Mouse (Mus musculus) hematopoietic stem cell, adult 5-6 weeks (primary cell): ENCODE data around the gene 2310061N02Rik. TPM values are rescaled to one million over a fixed set of nuclear protein-coding genes. Genes with fewer than 3 reads are reported as not detected.
A peak's percentile ranks its signal among the peaks of the same experiment; 100 is the strongest.
"Not testable (repeated sequence)": the region's sequence is repeated elsewhere in the genome, so short reads cannot be mapped to it uniquely, and the experiment has no call there.

Experiments used
- ATAC-seq, 2 experiments: fragments of 125-278 bp in 1 of 2; replicated peaks in 1 of 2; 2 replicates each; pipeline ENCODE4 v1.8.0; 2016 to 2017; ENCODE audit warnings: inconsistent platforms in 2 of 2, mild to moderate bottlenecking in 2 of 2, moderate number of reproducible peaks in 2 of 2, low read depth in 1 of 2, moderate TSS enrichment in 1 of 2; ENCODE audit not compliant: low FRiP score in 2 of 2, poor library complexity in 2 of 2, severe bottlenecking in 2 of 2, insufficient read depth in 1 of 2, low TSS enrichment in 1 of 2
- total RNA-seq: library from RNA; stranded (forward); fragments of 172-1452, 232-1000 nt; gene quantifications from 2 replicates; pipeline ENCODE4 v1.2.3, GENCODE M21; 2017

The 2310061N02Rik gene
- not detected in 2 replicates for total RNA-seq

GRCm38 (mm10) chr16:88707496-88708012 is at the start of gene 2310061N02Rik:
Gene 2310061N02Rik (minus strand): TSS chr16:88707962.
- no peak for ATAC-seq

GRCm38 (mm10) chr16:88751535-88751934 is 43.8 kb upstream of the 2310061N02Rik start, which contains the start of gene Krtap13:
Gene Krtap13 (minus strand): TSS chr16:88751635.
- not testable (repeated sequence) for ATAC-seq

- no peak for ATAC-seq
Observed at GRCm38 (mm10) chr16:88747943-88748342, 40.2 kb upstream of the 2310061N02Rik start.

- no peak for ATAC-seq
Observed at GRCm38 (mm10) chr16:88744750-88745340, 37.1 kb upstream of the 2310061N02Rik start.

GRCm38 (mm10) chr16:88735391-88735790 is 27.6 kb upstream of the 2310061N02Rik start:
- no peak for ATAC-seq

- ATAC-seq, result no peak
Observed at GRCm38 (mm10) chr16:88728812-88729275, 21.1 kb upstream of the 2310061N02Rik start, which contains the start of gene Krtap13-1. Gene Krtap13-1 (plus strand): TSS chr16:88728862.

GRCm38 (mm10) chr16:88720031-88720430 is 12.3 kb upstream of the 2310061N02Rik start:
- no peak for ATAC-seq

GRCm38 (mm10) chr16:88716549-88716948 is 8.8 kb upstream of the 2310061N02Rik start:
- no peak for ATAC-seq

GRCm38 (mm10) chr16:88711245-88711644 is 3.5 kb upstream of the 2310061N02Rik start:
- ATAC-seq, result no peak

- no peak for ATAC-seq
Observed at GRCm38 (mm10) chr16:88710757-88711156, 3.0 kb upstream of the 2310061N02Rik start.

GRCm38 (mm10) chr16:88701072-88701864 is 6.5 kb downstream of the 2310061N02Rik start:
- peak; percentile 53 to 81 for ATAC-seq

GRCm38 (mm10) chr16:88696256-88696655 is 11.5 kb downstream of the 2310061N02Rik start:
- ATAC-seq, result no peak

- ATAC-seq, result no peak
Observed at GRCm38 (mm10) chr16:88681282-88681681, 26.5 kb downstream of the 2310061N02Rik start.

- ATAC-seq, result no peak
Observed at GRCm38 (mm10) chr16:88679099-88679498, 28.7 kb downstream of the 2310061N02Rik start.

GRCm38 (mm10) chr16:88671571-88671970 is 36.2 kb downstream of the 2310061N02Rik start, which contains the start of gene Krtap27-1:
Gene Krtap27-1 (minus strand): TSS chr16:88671671.
- no peak for ATAC-seq

- no peak for ATAC-seq
Observed at GRCm38 (mm10) chr16:88657426-88657825, 50.3 kb downstream of the 2310061N02Rik start.
